Mouse (Mus musculus): ENCODE data around the gene Arvcf. TPM values are rescaled to one million over a fixed set of nuclear protein-coding genes. Genes with fewer than 3 reads are reported as not detected.

Gene Arvcf
- polyA plus RNA-seq, 1 experiment from 2014 or later: 19.5 TPM

GRCm38 (mm10) chr16:18387704-18388582, 40.0 kb downstream of the Arvcf start:
- 24% methylated on average over 5 of the region's 7 CpGs for WGBS (ENCODE audit: insufficient replicate concordance)
- no peaks in the 10 kb centered on the region for H3K27me3 ChIP-seq (ENCODE audit: control insufficient read depth, insufficient read depth, low read length)
- H3K4me3 ChIP-seq (ENCODE audit: low read depth, low read length): no peak overlapping the region
- H3K9me3 ChIP-seq (replicated peaks; ENCODE audit: control insufficient read depth, low read length): no peaks in the 10 kb centered on the region
- peaks cover 31% of the 10 kb centered on the region for H3K4me1 ChIP-seq (ENCODE audit: control insufficient read depth, insufficient read depth, low read length)
- no peak overlapping the region; the same call in 1 of the 2 replicates for H3K9ac ChIP-seq (ENCODE audit: low read depth, low read length)
- H3K36me3 ChIP-seq (ENCODE audit: control insufficient read depth, insufficient read depth, low read length): no peaks in the 10 kb centered on the region
- ATAC-seq (replicated peaks; ENCODE audit: insufficient number of reproducible peaks, low FRiP score, low TSS enrichment): no peak
- H3K27ac ChIP-seq (ENCODE audit: low read depth, low read length): 0 out of 2 replicates have a peak overlapping the region, but pooled peaks have one; percentile 22
- peak overlapping the region; percentile 29; the same call in 1 of the 2 replicates for H3K4me2 ChIP-seq

- Histone ChIP-seq H3K9me3 (replicated peaks; ENCODE audit: control insufficient read depth, low read length) (no peaks in the 10 kb centered on the region), H3K4me1 (ENCODE audit: control insufficient read depth, insufficient read depth, low read length) (peaks cover 33% of the 10 kb centered on the region), H3K9ac (ENCODE audit: low read depth, low read length) (no peak overlapping the region), H3K4me2 (no peak overlapping the region), H3K27ac (ENCODE audit: low read depth, low read length) (0 out of 2 replicates have a peak overlapping the region, but pooled peaks have one; percentile 22), H3K27me3 (ENCODE audit: control insufficient read depth, insufficient read depth, low read length) (no peaks in the 10 kb centered on the region), H3K4me3 (ENCODE audit: low read depth, low read length) (no peak overlapping the region), H3K36me3 (ENCODE audit: control insufficient read depth, insufficient read depth, low read length) (no peaks in the 10 kb centered on the region)
- no peak for ATAC-seq (replicated peaks; ENCODE audit: insufficient number of reproducible peaks, low FRiP score, low TSS enrichment)
- WGBS (ENCODE audit: insufficient replicate concordance): 81% methylated on average over 14 of the region's 14 CpGs
These were observed 40.8 kb downstream of the Arvcf start for GRCm38 (mm10) chr16:18388583-18389435.

- H3K9me3 ChIP-seq (replicated peaks; ENCODE audit: control insufficient read depth, low read length): no peaks in the 10 kb centered on the region
- H3K27me3 ChIP-seq (ENCODE audit: control insufficient read depth, insufficient read depth, low read length): no peaks in the 10 kb centered on the region
- WGBS (ENCODE audit: insufficient replicate concordance): 70% methylated on average over 6 of the region's 6 CpGs
- no peak overlapping the region for H3K9ac ChIP-seq (ENCODE audit: low read depth, low read length)
- peaks cover 48% of the 10 kb centered on the region for H3K4me1 ChIP-seq (ENCODE audit: control insufficient read depth, insufficient read depth, low read length)
- no peak for ATAC-seq (replicated peaks; ENCODE audit: insufficient number of reproducible peaks, low FRiP score, low TSS enrichment)
- no peak overlapping the region for H3K27ac ChIP-seq (ENCODE audit: low read depth, low read length)
- no peak overlapping the region for H3K4me2 ChIP-seq
- no peak overlapping the region for H3K4me3 ChIP-seq (ENCODE audit: low read depth, low read length)
- H3K36me3 ChIP-seq (ENCODE audit: control insufficient read depth, insufficient read depth, low read length): no peaks in the 10 kb centered on the region
These were observed 42.4 kb downstream of the Arvcf start for GRCm38 (mm10) chr16:18390399-18390798.

GRCm38 (mm10) chr16:18391127-18391526, 43.1 kb downstream of the Arvcf start:
- no peak overlapping the region for H3K4me2 ChIP-seq
- no peak for ATAC-seq (replicated peaks; ENCODE audit: insufficient number of reproducible peaks, low FRiP score, low TSS enrichment)
- H3K36me3 ChIP-seq (ENCODE audit: control insufficient read depth, insufficient read depth, low read length): no peaks in the 10 kb centered on the region
- 89% methylated on average over 3 of the region's 3 CpGs for WGBS (ENCODE audit: insufficient replicate concordance)
- H3K9me3 ChIP-seq (replicated peaks; ENCODE audit: control insufficient read depth, low read length): no peaks in the 10 kb centered on the region
- peaks cover 53% of the 10 kb centered on the region for H3K4me1 ChIP-seq (ENCODE audit: control insufficient read depth, insufficient read depth, low read length)
- no peaks in the 10 kb centered on the region for H3K27me3 ChIP-seq (ENCODE audit: control insufficient read depth, insufficient read depth, low read length)
- no peak overlapping the region for H3K27ac ChIP-seq (ENCODE audit: low read depth, low read length)
- no peak overlapping the region for H3K9ac ChIP-seq (ENCODE audit: low read depth, low read length)
- no peak overlapping the region for H3K4me3 ChIP-seq (ENCODE audit: low read depth, low read length)

GRCm38 (mm10) chr16:18391728-18392127, 43.7 kb downstream of the Arvcf start:
- H3K4me3 ChIP-seq (ENCODE audit: low read depth, low read length): no peak overlapping the region
- no peaks in the 10 kb centered on the region for H3K36me3 ChIP-seq (ENCODE audit: control insufficient read depth, insufficient read depth, low read length)
- no peak overlapping the region for H3K27ac ChIP-seq (ENCODE audit: low read depth, low read length)
- no peaks in the 10 kb centered on the region for H3K27me3 ChIP-seq (ENCODE audit: control insufficient read depth, insufficient read depth, low read length)
- H3K4me1 ChIP-seq (ENCODE audit: control insufficient read depth, insufficient read depth, low read length): peaks cover 59% of the 10 kb centered on the region
- ATAC-seq (replicated peaks; ENCODE audit: insufficient number of reproducible peaks, low FRiP score, low TSS enrichment): no peak
- H3K9me3 ChIP-seq (replicated peaks; ENCODE audit: control insufficient read depth, low read length): no peaks in the 10 kb centered on the region
- no peak overlapping the region for H3K9ac ChIP-seq (ENCODE audit: low read depth, low read length)
- no peak overlapping the region for H3K4me2 ChIP-seq
- 84% methylated on average over 3 of the region's 3 CpGs for WGBS (ENCODE audit: insufficient replicate concordance)

- peak; percentile 84 for ATAC-seq (replicated peaks; ENCODE audit: insufficient number of reproducible peaks, low FRiP score, low TSS enrichment)
- Histone ChIP-seq H3K4me1 (ENCODE audit: control insufficient read depth, insufficient read depth, low read length) (peaks cover 52% of the 10 kb centered on the region), H3K9me3 (replicated peaks; ENCODE audit: control insufficient read depth, low read length) (no peaks in the 10 kb centered on the region), H3K27ac (ENCODE audit: low read depth, low read length) (peak overlapping the region; percentile 73; the same call in 1 of the 2 replicates), H3K27me3 (ENCODE audit: control insufficient read depth, insufficient read depth, low read length) (no peaks in the 10 kb centered on the region), H3K4me2 (peak overlapping the region; percentile 88), H3K4me3 (ENCODE audit: low read depth, low read length) (peak overlapping the region; percentile 77), H3K9ac (ENCODE audit: low read depth, low read length) (peak overlapping the region; percentile 91), H3K36me3 (ENCODE audit: control insufficient read depth, insufficient read depth, low read length) (no peaks in the 10 kb centered on the region; the same call in 1 of the 2 replicates)
- WGBS (ENCODE audit: insufficient replicate concordance): under 1% methylated on average over 62 of the region's 63 CpGs
These were observed 44.8 kb downstream of the Arvcf start for GRCm38 (mm10) chr16:18392469-18393426.

GRCm38 (mm10) chr16:18393595-18393994, 45.6 kb downstream of the Arvcf start:
- peaks cover 43% of the 10 kb centered on the region for H3K4me1 ChIP-seq (ENCODE audit: control insufficient read depth, insufficient read depth, low read length)
- H3K4me3 ChIP-seq (ENCODE audit: low read depth, low read length): peak overlapping the region; percentile 77
- ATAC-seq (replicated peaks; ENCODE audit: insufficient number of reproducible peaks, low FRiP score, low TSS enrichment): no peak
- no peaks in the 10 kb centered on the region for H3K9me3 ChIP-seq (replicated peaks; ENCODE audit: control insufficient read depth, low read length)
- WGBS (ENCODE audit: insufficient replicate concordance): 52% methylated on average over 5 of the region's 5 CpGs
- peak overlapping the region; percentile 34 for H3K9ac ChIP-seq (ENCODE audit: low read depth, low read length)
- H3K36me3 ChIP-seq (ENCODE audit: control insufficient read depth, insufficient read depth, low read length): peaks cover 7% of the 10 kb centered on the region; the same call in 1 of the 2 replicates
- H3K4me2 ChIP-seq: peak overlapping the region; percentile 88
- no peaks in the 10 kb centered on the region for H3K27me3 ChIP-seq (ENCODE audit: control insufficient read depth, insufficient read depth, low read length)
- 0 out of 2 replicates have a peak overlapping the region, but pooled peaks have one; percentile 17 for H3K27ac ChIP-seq (ENCODE audit: low read depth, low read length)

Data from heart, embryonic 11.5 days (tissue).